Mouse (Mus musculus) lung, postnatal 4 days (tissue): ENCODE measurements around the gene Pofut1.
"Not testable (repeated sequence)": the region's sequence is repeated elsewhere in the genome, so short reads cannot be mapped to it uniquely, and the experiment has no call there.

ENCODE experiments used
- DNase-seq, 2 experiments: peaks; one replicate each; pipeline ENCODE4 v3.0.0; 2021

Gene Pofut1

GRCm38 (mm10) chr2:153239021-153239859 lies 2.1 kb upstream of the Pofut1 start:
- peak in 1 of 2 experiments; percentile 12 for DNase-seq

- peak; percentile 18 to 48 for DNase-seq
Observed at GRCm38 (mm10) chr2:153239860-153240480, 1.4 kb upstream of the Pofut1 start.

- peak; percentile 36 to 38 for DNase-seq
Observed at GRCm38 (mm10) chr2:153240701-153241235, 565 bp upstream of the Pofut1 start.

- DNase-seq: no peak
Observed at GRCm38 (mm10) chr2:153242156-153242555, 823 bp downstream of the Pofut1 start.

GRCm38 (mm10) chr2:153249751-153250150 lies 8.4 kb downstream of the Pofut1 start:
- DNase-seq: no peak

GRCm38 (mm10) chr2:153256604-153257003 lies 15.3 kb downstream of the Pofut1 start:
- no peak for DNase-seq

DNA sequence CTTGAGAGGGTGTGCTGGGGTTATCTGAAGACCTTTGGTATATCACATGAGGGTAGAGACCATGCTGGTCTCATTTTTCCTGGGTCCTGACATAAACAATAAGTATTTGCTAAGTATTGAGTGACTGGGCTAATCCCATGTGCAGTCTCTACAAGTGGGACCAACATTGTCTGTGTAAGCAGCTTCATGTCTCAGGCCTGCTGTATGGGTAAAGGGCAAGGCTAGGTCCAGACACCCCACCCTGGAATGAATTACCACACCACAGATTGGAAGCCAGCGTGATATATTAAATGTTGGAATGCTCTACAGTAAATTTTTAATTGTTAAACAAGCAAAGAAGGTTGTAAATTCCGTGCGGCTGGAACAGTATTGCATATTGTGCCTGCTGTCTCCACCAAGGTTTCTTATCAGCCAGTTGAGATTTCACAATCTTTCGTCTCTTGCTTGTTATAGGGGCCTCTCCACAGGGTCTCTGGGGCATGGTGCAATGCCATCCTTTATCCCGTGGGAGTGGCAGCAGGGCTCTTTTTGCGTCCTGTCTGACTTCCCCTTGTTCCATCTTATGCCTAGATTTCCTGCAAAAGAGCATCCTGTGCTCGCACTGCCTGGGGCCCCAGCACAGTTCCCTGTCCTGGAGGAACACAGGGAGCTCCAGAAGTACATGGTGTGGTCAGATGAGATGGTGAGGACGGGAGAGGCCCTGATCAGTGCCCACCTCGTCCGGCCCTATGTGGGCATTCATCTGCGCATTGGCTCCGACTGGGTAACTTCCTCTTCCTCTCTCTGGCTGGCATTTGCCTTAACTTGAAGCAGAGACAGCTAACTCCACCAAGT lies 17.9 kb downstream of the Pofut1 start:
- peak in 1 of 2 experiments; percentile 16 for DNase-seq

- no peak for DNase-seq
Observed at GRCm38 (mm10) chr2:153259864-153260674, 18.7 kb downstream of the Pofut1 start.

GRCm38 (mm10) chr2:153263053-153263452 lies 21.7 kb downstream of the Pofut1 start:
- DNase-seq: no peak

- DNase-seq: no peak
Observed at GRCm38 (mm10) chr2:153267331-153267730, 26.0 kb downstream of the Pofut1 start.

DNA sequence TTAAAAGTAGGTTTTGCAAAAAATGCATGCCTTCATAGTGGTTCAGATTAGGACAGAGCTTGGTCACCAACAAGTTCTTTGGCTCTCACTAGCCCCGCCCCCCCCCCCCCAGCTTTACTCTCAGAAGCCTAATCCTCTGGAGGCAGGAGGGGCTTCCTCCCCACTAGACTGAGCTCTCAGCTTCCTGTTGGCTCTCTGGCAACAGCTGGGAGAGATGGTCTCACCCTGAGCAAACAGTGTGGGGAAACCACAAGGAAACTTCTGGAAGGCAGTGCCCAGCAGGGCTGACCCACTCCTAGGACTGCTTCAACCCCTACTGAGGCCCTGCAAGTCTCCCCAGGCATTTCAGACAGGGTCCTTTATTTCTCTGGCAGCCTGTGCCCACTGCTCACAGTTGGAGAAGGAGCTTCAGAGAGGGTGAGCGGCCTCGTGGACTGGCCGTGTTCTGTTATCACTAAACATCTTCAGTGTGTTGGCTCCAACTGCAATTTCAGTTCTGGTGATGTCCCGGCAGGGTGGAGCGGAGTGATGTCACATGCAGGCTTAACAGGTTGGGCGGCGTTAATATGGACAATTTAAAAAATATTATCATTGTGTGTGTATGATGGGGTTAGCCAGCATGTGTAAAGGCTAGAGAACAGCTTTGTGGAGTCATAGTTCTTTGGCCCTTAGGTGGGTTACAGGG lies 29.0 kb downstream of the Pofut1 start:
- DNase-seq: not testable (repeated sequence)

GRCm38 (mm10) chr2:153274200-153274918 lies 33.0 kb downstream of the Pofut1 start:
- not testable (repeated sequence) for DNase-seq

- DNase-seq: no peak
Observed at GRCm38 (mm10) chr2:153274919-153275247, 33.5 kb downstream of the Pofut1 start.

DNA sequence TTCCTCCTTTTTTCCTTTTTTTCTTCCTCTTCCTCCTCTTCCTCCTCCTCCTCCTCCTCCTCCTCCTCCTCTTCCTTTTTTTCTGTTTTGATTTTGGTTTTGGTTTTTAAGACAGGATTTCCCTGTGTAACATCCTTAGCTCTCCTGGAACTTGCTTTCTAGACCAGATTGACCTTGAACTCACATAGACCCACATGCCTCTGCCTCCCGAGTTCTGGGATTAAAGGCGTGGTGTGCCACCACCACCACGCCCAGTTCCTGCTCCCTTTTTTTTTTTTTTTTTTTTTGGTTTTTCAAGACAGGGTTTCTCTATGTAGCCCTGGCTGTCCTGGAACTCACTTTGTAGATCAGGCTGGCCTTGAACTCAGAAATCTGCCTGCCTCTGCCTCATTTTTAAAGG lies 34.2 kb downstream of the Pofut1 start:
- not testable (repeated sequence) for DNase-seq

DNA sequence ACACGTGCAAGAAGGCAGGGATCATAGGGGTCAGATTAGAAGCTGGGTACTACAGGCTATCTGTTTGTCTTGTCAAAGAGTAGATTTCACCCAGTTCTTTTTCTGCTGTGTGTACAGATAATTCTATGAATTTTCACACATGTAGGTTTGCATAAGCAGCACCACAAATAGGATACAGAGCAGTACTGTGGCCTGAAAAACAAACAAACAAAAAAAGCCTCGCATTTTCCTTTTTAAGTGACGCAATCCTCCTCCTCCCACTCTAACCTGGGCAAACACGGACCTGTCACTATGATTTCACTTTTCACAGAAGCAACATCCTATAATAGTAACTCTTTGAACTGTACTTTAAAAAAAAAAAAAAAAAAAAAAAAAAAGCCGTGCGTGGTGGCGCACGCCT lies 35.1 kb downstream of the Pofut1 start:
- DNase-seq: no peak

DNA sequence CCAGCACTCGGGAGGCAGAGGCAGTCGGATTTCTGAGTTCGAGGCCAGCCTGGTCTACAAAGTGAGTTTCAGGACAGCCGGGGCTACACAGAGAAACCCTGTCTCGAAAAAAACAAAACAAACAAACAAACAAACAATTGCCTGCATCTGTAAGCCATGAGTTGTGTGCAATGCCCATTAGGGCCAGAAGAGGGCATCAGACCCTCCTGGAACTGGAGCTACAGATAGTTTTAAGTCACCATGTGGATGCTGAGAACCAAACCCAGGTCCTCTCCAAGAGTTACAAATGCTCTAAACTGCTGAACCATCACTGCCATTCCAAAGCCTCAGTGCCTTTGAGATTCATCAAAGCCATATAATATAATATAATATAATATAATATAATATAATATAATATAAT lies 35.5 kb downstream of the Pofut1 start:
- DNase-seq: not testable (repeated sequence)

DNA sequence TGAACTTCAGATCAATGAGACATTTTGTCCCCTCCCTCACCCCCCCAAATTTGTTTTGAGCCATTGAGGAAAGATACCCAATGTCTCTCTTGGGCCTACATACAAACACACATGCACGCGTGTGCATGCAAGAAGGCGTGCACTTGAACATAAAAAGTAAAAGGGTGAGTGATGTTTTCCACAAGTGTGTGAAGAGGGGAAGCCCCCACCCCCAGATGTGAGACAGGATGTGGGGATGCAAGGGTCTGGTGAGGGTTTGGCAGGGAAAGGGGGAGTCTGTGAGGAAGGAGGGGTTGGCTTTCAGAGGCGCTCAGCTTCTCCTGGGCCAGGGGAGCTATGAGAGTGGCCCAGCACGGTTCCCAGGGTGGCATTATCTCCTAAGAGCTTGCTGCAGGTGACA lies 37.0 kb downstream of the Pofut1 start:
- no peak for DNase-seq

DNA sequence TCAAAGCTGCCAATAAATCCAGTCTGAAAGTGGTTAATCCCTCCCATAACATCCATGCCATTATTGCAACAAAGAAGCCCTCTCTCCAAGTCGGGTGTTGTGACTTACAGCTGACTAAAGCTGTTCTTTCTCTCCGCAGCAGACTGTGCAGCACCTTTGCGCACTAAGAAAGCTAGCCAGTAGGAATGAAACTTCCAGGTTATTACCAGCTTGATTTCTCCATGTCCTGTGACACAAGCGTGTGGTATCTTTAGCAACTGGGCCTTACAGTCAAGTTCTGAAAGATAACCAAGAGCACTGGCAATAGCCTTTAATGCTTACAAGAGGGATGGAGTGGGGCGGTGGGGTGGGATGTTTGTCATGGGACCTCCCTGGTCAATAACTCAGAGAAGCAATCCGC lies 42.6 kb downstream of the Pofut1 start:
- DNase-seq: no peak

- DNase-seq: no peak
Observed at GRCm38 (mm10) chr2:153286524-153286923, 45.2 kb downstream of the Pofut1 start.

- peak in 1 of 2 experiments; percentile 40 for DNase-seq
Observed at GRCm38 (mm10) chr2:153287835-153288234, 46.5 kb downstream of the Pofut1 start.
